Mouse (Mus musculus): ENCODE data around the gene Vezf1. TPM values are rescaled to one million over a fixed set of nuclear protein-coding genes. Genes with fewer than 3 reads are reported as not detected.
"Not testable (repeated sequence)": the region's sequence is repeated elsewhere in the genome, so short reads cannot be mapped to it uniquely, and the experiment has no call there.

The Vezf1 gene
- polyA plus RNA-seq, 1 experiment from 2014 or later, result 35.6 TPM

DNA sequence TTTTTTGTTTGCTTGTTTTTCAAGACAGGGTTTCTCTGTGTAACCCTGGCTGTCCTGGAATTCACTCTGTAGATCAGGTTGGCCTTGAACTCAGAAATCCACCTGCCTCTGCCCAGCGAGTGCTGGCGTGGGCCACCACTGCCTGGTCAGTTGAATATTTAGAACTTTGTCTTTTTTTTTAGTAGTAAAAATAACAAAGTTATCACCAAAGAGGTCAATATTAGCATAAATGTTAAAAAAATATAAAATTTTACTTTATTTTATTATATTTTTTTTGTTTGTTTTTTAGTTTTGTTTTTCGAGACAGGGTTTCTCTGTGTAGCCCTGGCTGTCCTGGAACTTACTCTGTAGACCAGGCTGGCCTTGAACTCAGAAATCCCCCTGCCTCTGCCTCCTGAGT, 22.9 kb upstream of the Vezf1 start:
- not testable (repeated sequence) for H3K4me3 ChIP-seq; H3K9me3 ChIP-seq; H3K9ac ChIP-seq; H3K4me2 ChIP-seq; ATAC-seq (ENCODE audit: insufficient number of reproducible peaks, low FRiP score, low TSS enrichment, low read depth); H3K27ac ChIP-seq; H3K27me3 ChIP-seq
- Histone ChIP-seq H3K36me3 (peaks cover 11% of the 10 kb centered on the region), H3K4me1 (peaks cover 23% of the 10 kb centered on the region)
- 95% methylated on average over 3 of the region's 3 CpGs for WGBS

DNA sequence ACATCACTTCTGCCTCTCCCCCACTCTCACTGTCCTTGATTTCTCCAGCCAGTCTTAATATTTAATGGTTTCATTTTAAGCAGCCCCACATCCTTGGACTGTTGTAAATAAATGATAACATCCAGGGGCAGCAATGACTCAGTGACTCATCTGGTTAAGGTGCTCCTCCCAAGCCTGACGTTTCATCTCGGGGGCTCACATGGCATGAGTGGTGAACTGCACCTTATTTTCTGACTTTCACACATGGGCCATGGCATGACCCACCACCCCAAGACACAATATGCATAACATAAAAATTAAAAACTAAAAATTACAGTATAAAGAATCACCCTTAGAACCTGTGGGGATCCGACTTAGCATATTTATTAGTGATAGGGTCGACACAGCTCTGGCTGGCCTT, 22.2 kb upstream of the Vezf1 start:
- Histone ChIP-seq H3K27me3 (no peaks in the 10 kb centered on the region), H3K9me3 (no peaks in the 10 kb centered on the region), H3K4me2 (no peak overlapping the region), H3K4me3 (no peak overlapping the region), H3K4me1 (peaks cover 26% of the 10 kb centered on the region), H3K36me3 (peaks cover 14% of the 10 kb centered on the region), H3K9ac (no peak overlapping the region), H3K27ac (no peak overlapping the region)
- no peak for ATAC-seq (ENCODE audit: insufficient number of reproducible peaks, low FRiP score, low TSS enrichment, low read depth)
- WGBS, result 87% methylated on average over 4 of the region's 4 CpGs

GRCm38 (mm10) chr11:88046323-88046937, 21.6 kb upstream of the Vezf1 start:
- no peak for ATAC-seq (ENCODE audit: insufficient number of reproducible peaks, low FRiP score, low TSS enrichment, low read depth)
- H3K4me3 ChIP-seq, result peak overlapping the region; percentile 97
- H3K4me2 ChIP-seq, result peak overlapping the region; percentile 47
- no peak overlapping the region for H3K9ac ChIP-seq
- peaks cover 16% of the 10 kb centered on the region for H3K36me3 ChIP-seq
- no peaks in the 10 kb centered on the region for H3K9me3 ChIP-seq
- peak overlapping the region; percentile 100; the same call in 1 of the 2 replicates for H3K27ac ChIP-seq
- no peaks in the 10 kb centered on the region for H3K27me3 ChIP-seq
- peaks cover 29% of the 10 kb centered on the region for H3K4me1 ChIP-seq
- WGBS, result 58% methylated on average over 17 of the region's 17 CpGs

GRCm38 (mm10) chr11:88046944-88047794, 20.9 kb upstream of the Vezf1 start, which contains the start of gene Srsf1:
Srsf1 (plus strand) TSS chr11:88047373.
- no peaks in the 10 kb centered on the region for H3K9me3 ChIP-seq
- ATAC-seq (ENCODE audit: insufficient number of reproducible peaks, low FRiP score, low TSS enrichment, low read depth), result peak; percentile 93
- H3K27me3 ChIP-seq, result no peaks in the 10 kb centered on the region
- peaks cover 29% of the 10 kb centered on the region for H3K4me1 ChIP-seq
- H3K27ac ChIP-seq, result peak within 1 kb of the TSS; percentile 100
- peak within 1 kb of the TSS; percentile 97 for H3K4me3 ChIP-seq
- WGBS, result under 1% methylated on average over 60 of the region's 60 CpGs
- H3K36me3 ChIP-seq, result peaks cover 16% of the 10 kb centered on the region
- peak within 1 kb of the TSS; percentile 56 for H3K4me2 ChIP-seq
- H3K9ac ChIP-seq, result peak within 1 kb of the TSS; percentile 99

DNA sequence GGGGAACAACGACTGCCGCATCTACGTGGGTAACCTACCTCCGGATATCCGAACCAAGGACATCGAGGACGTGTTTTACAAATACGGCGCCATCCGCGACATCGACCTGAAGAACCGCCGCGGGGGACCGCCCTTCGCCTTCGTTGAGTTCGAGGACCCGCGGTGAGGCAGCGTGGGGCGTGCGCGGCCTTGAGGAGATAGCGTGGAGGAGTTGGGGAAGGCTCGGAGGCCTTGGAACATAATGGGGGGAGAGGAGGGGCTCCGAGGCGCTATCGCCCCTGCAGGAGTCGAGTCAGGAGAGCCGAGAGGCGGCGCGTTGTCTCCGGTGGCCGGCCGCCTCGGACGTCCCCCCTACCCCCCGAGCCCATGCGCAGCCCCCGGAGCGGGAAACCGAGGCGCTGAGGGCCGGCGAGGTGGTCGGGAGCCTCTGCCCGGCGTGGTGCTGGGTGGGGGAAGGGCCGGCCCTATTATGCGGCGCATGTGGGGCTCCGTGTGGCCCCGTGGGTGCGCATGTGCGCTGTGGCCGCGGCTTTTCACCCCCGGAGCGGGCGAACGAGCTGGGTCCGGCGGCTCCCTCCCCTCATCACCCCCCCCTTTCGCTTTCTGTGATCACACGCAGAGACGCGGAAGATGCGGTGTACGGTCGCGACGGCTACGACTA, 20.1 kb upstream of the Vezf1 start:
- Histone ChIP-seq H3K9ac (peak overlapping the region; percentile 99), H3K4me1 (peaks cover 33% of the 10 kb centered on the region), H3K4me3 (peak overlapping the region; percentile 97), H3K4me2 (peak overlapping the region; percentile 56), H3K9me3 (no peaks in the 10 kb centered on the region), H3K27ac (peak overlapping the region; percentile 100), H3K27me3 (no peaks in the 10 kb centered on the region), H3K36me3 (peaks cover 23% of the 10 kb centered on the region)
- ATAC-seq (ENCODE audit: insufficient number of reproducible peaks, low FRiP score, low TSS enrichment, low read depth), result peak; percentile 59
- 0% methylated on average over 60 of the region's 76 CpGs for WGBS

DNA sequence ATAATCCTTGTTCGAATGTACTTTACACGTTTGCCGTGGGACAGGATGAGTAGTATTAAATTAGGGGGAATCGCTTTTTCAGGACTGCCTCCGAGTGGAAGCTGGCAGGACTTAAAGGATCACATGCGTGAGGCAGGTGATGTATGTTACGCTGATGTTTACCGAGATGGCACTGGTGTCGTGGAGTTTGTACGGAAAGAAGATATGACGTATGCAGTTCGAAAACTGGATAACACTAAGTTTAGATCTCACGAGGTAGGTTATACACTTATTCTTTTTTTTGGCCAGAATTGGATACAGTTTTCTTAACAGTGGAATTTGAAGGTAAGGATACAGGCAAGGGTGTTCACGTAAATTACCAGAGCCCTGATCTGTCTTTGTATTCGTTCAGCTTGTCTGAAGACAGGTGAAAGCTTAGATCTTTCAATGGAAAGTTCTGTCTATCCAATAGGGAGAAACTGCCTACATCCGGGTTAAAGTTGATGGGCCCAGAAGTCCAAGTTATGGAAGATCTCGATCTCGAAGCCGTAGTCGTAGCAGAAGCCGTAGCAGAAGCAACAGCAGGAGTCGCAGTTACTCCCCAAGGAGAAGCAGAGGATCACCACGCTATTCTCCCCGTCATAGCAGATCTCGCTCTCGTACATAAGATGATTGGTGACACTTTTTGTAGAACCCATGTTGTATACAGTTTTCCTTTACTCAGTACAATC, 19.0 kb upstream of the Vezf1 start:
- WGBS, result 17% methylated on average over 26 of the region's 26 CpGs
- peak overlapping the region; percentile 56 for H3K4me2 ChIP-seq
- H3K27me3 ChIP-seq, result no peaks in the 10 kb centered on the region
- peaks cover 35% of the 10 kb centered on the region for H3K4me1 ChIP-seq
- peak overlapping the region; percentile 99 for H3K9ac ChIP-seq
- peaks cover 26% of the 10 kb centered on the region for H3K36me3 ChIP-seq
- H3K9me3 ChIP-seq, result no peaks in the 10 kb centered on the region
- peak overlapping the region; percentile 97 for H3K4me3 ChIP-seq
- no peak overlapping the region for H3K27ac ChIP-seq
- no peak for ATAC-seq (ENCODE audit: insufficient number of reproducible peaks, low FRiP score, low TSS enrichment, low read depth)

GRCm38 (mm10) chr11:88049732-88050131, 18.3 kb upstream of the Vezf1 start:
- peak overlapping the region; percentile 56; the same call in 1 of the 2 replicates for H3K4me2 ChIP-seq
- no peaks in the 10 kb centered on the region for H3K9me3 ChIP-seq
- H3K9ac ChIP-seq, result no peak overlapping the region
- no peak overlapping the region for H3K27ac ChIP-seq
- no peak for ATAC-seq (ENCODE audit: insufficient number of reproducible peaks, low FRiP score, low TSS enrichment, low read depth)
- peak overlapping the region; percentile 97 for H3K4me3 ChIP-seq
- H3K4me1 ChIP-seq, result peaks cover 35% of the 10 kb centered on the region
- H3K36me3 ChIP-seq, result peaks cover 26% of the 10 kb centered on the region
- no peaks in the 10 kb centered on the region for H3K27me3 ChIP-seq

DNA sequence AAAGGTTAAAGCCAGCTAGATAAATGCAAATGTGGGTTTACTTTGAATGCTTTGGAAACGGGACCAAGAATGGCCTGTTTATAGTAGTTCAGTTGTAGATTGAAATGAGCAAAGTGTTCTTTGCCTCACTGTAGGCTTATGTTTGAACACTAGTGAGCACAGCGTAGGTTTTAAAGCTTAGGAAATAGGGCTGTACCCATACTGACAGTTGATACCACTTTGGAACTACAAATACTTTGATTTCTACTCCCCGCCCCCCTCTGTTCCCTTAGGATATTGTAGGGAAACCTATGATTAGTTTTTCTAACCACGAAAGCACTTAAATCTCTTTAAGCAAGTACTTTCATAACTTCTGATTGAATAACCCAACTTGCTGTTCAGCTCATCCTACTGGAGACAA, 15.4 kb upstream of the Vezf1 start:
- Histone ChIP-seq H3K9me3 (no peaks in the 10 kb centered on the region), H3K4me1 (peaks cover 26% of the 10 kb centered on the region), H3K27ac (no peak overlapping the region), H3K4me3 (no peak overlapping the region), H3K4me2 (no peak overlapping the region), H3K9ac (no peak overlapping the region), H3K36me3 (peaks cover 26% of the 10 kb centered on the region), H3K27me3 (no peaks in the 10 kb centered on the region)
- WGBS, result 73% methylated on average over 4 of the region's 4 CpGs
- no peak for ATAC-seq (ENCODE audit: insufficient number of reproducible peaks, low FRiP score, low TSS enrichment, low read depth)

DNA sequence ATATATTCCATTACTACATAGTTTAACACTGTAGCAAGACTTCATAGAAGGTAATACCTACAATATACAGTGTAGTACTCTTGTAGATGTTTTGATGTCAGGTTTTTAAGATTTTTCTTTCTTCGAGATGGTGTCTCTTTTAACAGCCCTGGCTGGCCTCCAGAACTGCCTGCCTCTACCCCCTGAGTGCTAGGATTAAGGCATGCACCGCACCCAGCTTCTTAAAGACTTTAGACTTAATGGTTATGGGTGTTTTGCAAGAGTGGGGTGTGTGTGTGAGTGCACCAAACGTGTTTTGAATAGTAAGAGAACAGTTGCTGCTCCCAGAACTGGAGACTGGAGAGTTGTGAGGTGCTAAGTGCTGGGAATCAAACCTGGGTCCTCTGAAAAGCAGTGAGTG, 14.3 kb upstream of the Vezf1 start:
- Histone ChIP-seq H3K36me3 (peaks cover 26% of the 10 kb centered on the region), H3K9me3 (no peaks in the 10 kb centered on the region), H3K27ac (no peak overlapping the region; the same call in 1 of the 2 replicates), H3K4me1 (peaks cover 26% of the 10 kb centered on the region), H3K4me3 (no peak overlapping the region), H3K4me2 (no peak overlapping the region), H3K27me3 (no peaks in the 10 kb centered on the region), H3K9ac (no peak overlapping the region)
- 0 out of 2 replicates have a peak, but pooled peaks have one; percentile 24 for ATAC-seq (ENCODE audit: insufficient number of reproducible peaks, low FRiP score, low TSS enrichment, low read depth)
- 35% methylated on average over 3 of the region's 3 CpGs for WGBS

DNA sequence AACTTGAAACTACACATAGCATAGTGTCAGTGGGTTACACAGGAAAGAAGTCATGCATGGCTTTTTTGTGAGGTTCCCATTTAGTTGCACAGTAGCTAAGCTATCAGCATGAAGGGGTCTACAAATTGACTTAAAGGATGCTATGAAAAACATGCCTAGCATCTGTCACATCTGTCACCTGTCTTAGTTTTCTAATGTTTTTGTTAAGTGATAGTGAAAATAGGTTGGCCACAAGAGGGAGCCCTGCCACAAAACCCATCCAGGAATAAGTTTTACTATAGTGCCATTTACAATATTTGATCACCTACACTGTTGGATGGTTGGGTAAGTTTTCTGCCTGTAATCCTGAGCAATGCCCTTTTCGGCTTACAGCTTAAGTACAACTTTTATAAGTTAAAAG, 13.5 kb upstream of the Vezf1 start:
- no peak for ATAC-seq (ENCODE audit: insufficient number of reproducible peaks, low FRiP score, low TSS enrichment, low read depth)
- no peak overlapping the region for H3K27ac ChIP-seq
- H3K4me3 ChIP-seq, result no peak overlapping the region
- H3K27me3 ChIP-seq, result no peaks in the 10 kb centered on the region
- H3K36me3 ChIP-seq, result peaks cover 21% of the 10 kb centered on the region
- WGBS, result 71% methylated on average over 1 of the region's 1 CpGs
- H3K9me3 ChIP-seq, result no peaks in the 10 kb centered on the region
- H3K9ac ChIP-seq, result no peak overlapping the region
- no peak overlapping the region for H3K4me2 ChIP-seq
- peaks cover 18% of the 10 kb centered on the region for H3K4me1 ChIP-seq

DNA sequence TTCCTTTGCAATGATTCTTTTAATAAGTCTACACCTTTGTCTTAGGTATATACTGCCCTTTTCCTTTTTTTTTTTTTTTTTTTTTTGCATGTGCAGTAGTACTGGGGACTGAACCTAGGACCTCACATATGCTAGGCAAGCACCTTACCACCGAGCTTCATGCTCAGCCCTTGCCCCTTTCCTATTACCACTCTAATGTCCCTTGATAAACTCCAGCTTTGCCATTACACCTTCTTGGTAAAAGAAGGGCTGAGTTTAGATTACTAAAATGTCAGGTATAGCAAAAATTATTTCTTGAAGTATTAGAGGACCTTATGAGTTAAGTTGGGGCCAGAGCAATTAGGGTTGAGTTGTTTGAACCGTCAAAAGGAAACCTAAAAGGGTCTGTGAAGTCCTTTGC, 12.3 kb upstream of the Vezf1 start:
- no peak overlapping the region for H3K4me3 ChIP-seq
- H3K4me1 ChIP-seq, result peaks cover 10% of the 10 kb centered on the region; the same call in 1 of the 2 replicates
- H3K27ac ChIP-seq, result no peak overlapping the region
- H3K9ac ChIP-seq, result no peak overlapping the region
- 72% methylated on average over 2 of the region's 2 CpGs for WGBS
- H3K4me2 ChIP-seq, result no peak overlapping the region
- no peaks in the 10 kb centered on the region for H3K9me3 ChIP-seq
- ATAC-seq (ENCODE audit: insufficient number of reproducible peaks, low FRiP score, low TSS enrichment, low read depth), result no peak
- H3K27me3 ChIP-seq, result no peaks in the 10 kb centered on the region
- peaks cover 13% of the 10 kb centered on the region for H3K36me3 ChIP-seq

Measured in limb, embryonic 15.5 days (tissue).